Mouse (Mus musculus) heart, adult 2 months (tissue): ENCODE measurements around the gene Tuba1c. TPM values are rescaled to one million over a fixed set of nuclear protein-coding genes. Genes with fewer than 3 reads are reported as not detected.

ENCODE experiments used
- DNase-seq, 2 experiments: peaks; one replicate each; pipeline ENCODE4 v3.0.0; 2021
- H3K27ac ChIP-seq: fragments of 200-600 bp; 2 replicates; pipeline ENCODE4 v1.8.1; 2022
- H3K27me3 ChIP-seq: fragments of 200-500 bp; 2 replicates; pipeline ENCODE4 v1.6.1; 2012; ENCODE audit warnings: mild to moderate bottlenecking, low read length, inconsistent platforms, mixed read lengths; ENCODE audit not compliant: control insufficient read depth, insufficient read depth
- H3K36me3 ChIP-seq: fragments of 200-500 bp; 2 replicates; pipeline ENCODE4 v1.6.1; 2012; ENCODE audit warnings: low read length, inconsistent platforms; ENCODE audit not compliant: control insufficient read depth, insufficient read depth
- H3K4me1 ChIP-seq: fragments of 200-500 bp; 2 replicates; pipeline ENCODE4 v1.6.1; 2011; ENCODE audit warnings: low read length; ENCODE audit not compliant: control insufficient read depth, insufficient read depth
- H3K4me3 ChIP-seq: fragments of 200-600 bp; 2 replicates; pipeline ENCODE4 v1.8.1; 2022
- H3K79me2 ChIP-seq: fragments of 200-500 bp; replicated peaks from 2 replicates; pipeline ENCODE4 v1.6.1; 2012; ENCODE audit warnings: mild to moderate bottlenecking, inconsistent platforms, low read length, moderate library complexity, mixed read lengths; ENCODE audit not compliant: control insufficient read depth, insufficient read depth
- H3K9ac ChIP-seq: fragments of 200-500 bp; 2 replicates; pipeline ENCODE4 v1.6.1; 2012; ENCODE audit warnings: low read depth, mild to moderate bottlenecking, control low read depth, inconsistent platforms, low read length, mixed read lengths
- CTCF ChIP-seq: fragments of 200-600 bp; IDR thresholded peaks from 2 replicates; pipeline ENCODE4 v1.8.1; 2022; ENCODE audit warnings: antibody characterized with exemption, mild to moderate bottlenecking, moderate library complexity
- EP300 ChIP-seq: fragments of 200-500 bp; IDR thresholded peaks from 2 replicates; pipeline ENCODE4 v1.6.1; 2011; ENCODE audit warnings: low read depth, low read length, control low read depth; ENCODE audit not compliant: insufficient read depth
- POLR2A ChIP-seq: fragments of 200-500 bp; IDR thresholded peaks from 2 replicates; pipeline ENCODE4 v1.6.1; 2011; ENCODE audit warnings: mild to moderate bottlenecking, low read depth, low read length, control low read depth; ENCODE audit not compliant: insufficient read depth
- WGBS: fragments of 180-500 bp; shearing (Covaris S2); methylation state at CpG from one replicate; pipeline ENCODE4 v1.1.7; 2018; 5-methylcytosine and 5-hydroxymethylcytosine counted together
- intact Hi-C: fragments of 180-260 bp; cut with DNase I; formaldehyde crosslinking; loops from one replicate; pipeline ENCODE4 v1.15.1; 2025
- polyA plus RNA-seq: library from polyadenylated mRNA; depleted of rRNA; stranded (reverse); fragments of >200 nt; gene quantifications from 2 replicates; pipeline ENCODE4 v1.2.3, GENCODE M21; 2012
- total RNA-seq, 2 experiments: library from RNA; stranded (reverse); gene quantifications; 2 replicates each; pipeline ENCODE4 v1.2.3; 2021

The Tuba1c gene
- total and polyA plus RNA-seq, 3 experiments = 30.1 to 58.6 (median 39.0) TPM

DNA sequence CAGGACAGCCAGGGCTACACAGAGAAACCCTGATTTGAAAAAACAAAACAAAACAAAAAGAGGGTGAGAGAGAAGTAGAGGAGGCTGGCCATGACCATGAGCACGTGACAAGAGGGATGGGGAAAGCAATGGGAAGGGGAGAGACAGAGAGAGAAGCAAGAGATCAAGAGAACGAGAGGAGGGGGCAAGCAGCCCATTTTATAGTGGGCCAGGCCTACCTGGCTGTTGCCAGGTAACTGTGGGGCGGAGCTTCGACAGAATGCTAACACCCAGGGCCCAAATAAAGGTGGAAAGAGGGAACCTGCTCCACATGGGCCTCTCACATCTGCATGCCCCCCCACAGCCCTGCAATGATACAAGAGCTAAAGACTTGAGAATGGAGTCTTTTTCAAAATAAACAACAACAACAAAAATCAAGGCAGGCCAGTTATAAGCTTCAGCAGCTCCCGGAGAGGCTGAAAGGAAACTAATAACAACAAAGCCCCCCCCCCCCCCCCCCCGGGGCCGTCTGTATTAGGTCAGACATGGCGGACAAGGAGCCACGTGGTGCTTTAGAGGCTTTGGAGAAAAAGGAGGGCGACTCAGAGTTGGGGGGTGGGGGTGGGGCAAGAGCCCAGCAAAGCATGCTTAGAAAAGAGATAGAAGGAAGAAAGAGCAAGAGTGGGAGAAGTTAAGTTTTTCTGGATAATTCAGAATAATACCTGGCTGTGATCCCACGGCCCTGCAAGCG is 39.8 kb upstream of the Tuba1c start:
- H3K27ac ChIP-seq = peak overlapping the region; percentile 49; the same call in 1 of the 2 replicates
- peaks cover 12% of the 10 kb centered on the region for H3K4me1 ChIP-seq
- no peaks in the 10 kb centered on the region for H3K27me3 ChIP-seq
- intact Hi-C loops = no loop called here
- H3K9ac ChIP-seq = no peak overlapping the region
- no peak for DNase-seq
- H3K36me3 ChIP-seq = no peaks in the 10 kb centered on the region; the same call in 1 of the 2 replicates
- H3K79me2 ChIP-seq = no peaks in the 10 kb centered on the region
- no peak overlapping the region for H3K4me3 ChIP-seq
- TF ChIP-seq CTCF = no peak
- TF ChIP-seq POLR2A = no peak
- TF ChIP-seq EP300 = no peak
- WGBS = 45% methylated on average over 11 of the region's 12 CpGs

DNA sequence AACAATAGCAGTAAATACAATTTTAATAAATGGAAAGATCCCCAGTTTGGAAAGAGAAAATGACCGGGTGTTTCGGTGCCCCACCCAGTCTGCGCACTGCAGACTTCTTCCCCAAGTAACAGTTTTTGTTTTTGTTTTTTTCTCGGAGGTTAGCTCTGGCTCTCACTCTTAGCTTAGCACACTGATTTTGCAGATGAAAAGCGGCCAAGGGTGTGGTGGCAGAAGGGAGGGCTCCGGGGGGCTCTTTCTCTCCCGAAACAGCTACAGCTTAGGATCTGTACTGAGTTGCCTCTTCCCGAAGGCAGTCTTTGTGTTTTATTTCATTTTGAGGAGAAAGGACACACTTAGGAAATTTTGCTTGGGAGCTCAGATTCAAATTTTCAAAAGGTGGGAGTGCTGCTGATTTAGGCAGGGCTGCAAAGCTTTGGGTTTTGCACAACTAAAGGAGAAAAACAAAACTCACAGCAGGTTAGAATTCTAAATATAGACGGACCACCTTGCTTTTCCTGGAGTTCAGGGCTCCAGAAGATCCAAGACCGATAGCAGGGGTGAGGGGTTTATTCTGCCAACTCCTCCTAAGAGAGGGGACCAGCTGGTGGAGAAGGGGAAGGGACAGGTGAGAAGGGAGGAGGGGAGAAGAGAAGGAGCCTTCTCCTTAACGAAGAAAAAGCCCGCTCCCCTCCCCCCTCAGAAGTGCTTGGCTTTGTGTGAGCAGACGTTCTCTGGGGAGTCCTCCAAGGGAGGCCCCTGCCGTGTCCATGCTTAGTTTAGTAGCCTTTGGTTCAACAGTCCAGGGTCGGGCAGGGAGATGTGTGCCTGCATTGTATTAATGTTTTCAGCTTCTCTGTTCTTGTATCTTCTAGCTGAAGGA is 38.8 kb upstream of the Tuba1c start:
- no peak overlapping the region for H3K4me3 ChIP-seq

DNA sequence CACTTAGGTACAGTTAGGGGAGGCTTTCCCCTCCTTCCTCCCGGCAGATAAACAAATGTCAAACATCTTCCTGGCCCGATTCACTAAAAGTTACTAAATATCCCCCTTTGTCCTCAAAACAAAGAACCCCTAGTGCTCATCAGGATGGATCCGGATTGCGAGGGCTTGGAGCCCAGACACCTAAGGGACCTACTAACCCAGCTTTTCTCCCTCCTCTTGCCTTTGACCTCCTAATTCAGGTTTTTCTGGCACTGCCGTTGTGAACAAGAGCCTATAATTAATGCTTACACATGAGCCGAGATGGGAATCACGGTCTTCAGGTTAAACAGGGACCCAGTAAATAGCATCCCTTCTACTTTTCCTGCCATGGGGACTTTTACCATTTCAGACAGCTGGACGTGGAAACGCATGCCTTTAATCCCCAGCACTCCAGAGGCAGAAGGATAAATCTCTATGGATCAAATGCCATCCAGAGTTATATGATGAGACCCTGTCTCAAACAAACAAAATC is 38.1 kb upstream of the Tuba1c start:
- Histone ChIP-seq H3K4me3 (no peak overlapping the region), H3K4me1 (peaks cover 11% of the 10 kb centered on the region), H3K27ac (peak overlapping the region; percentile 49; the same call in 1 of the 2 replicates), H3K36me3 (no peaks in the 10 kb centered on the region; the same call in 1 of the 2 replicates), H3K27me3 (no peaks in the 10 kb centered on the region), H3K9ac (no peak overlapping the region), H3K79me2 (no peaks in the 10 kb centered on the region)
- no peak for DNase-seq
- WGBS = 60% methylated on average over 9 of the region's 9 CpGs
- intact Hi-C loops = loop anchor here (2.0 kb wide), 1 partner anchor 39 kb away; the partner anchor contains the start of genes Gm49450 and Tuba1a
- TF ChIP-seq CTCF (no peak), POLR2A (no peak)

More for the DNA sequence above, 38.8 kb upstream of the Tuba1c start:
- Histone ChIP-seq H3K79me2 (no peaks in the 10 kb centered on the region), H3K36me3 (no peaks in the 10 kb centered on the region; the same call in 1 of the 2 replicates), H3K27me3 (no peaks in the 10 kb centered on the region), H3K9ac (peak overlapping the region; percentile 12; the same call in 1 of the 2 replicates), H3K27ac (peak overlapping the region; percentile 49), H3K4me1 (peaks cover 12% of the 10 kb centered on the region)
- intact Hi-C loops = no loop called here
- peak in 1 of 2 experiments; percentile 29 for DNase-seq
- WGBS = 45% methylated on average over 15 of the region's 15 CpGs
- TF ChIP-seq CTCF (no peak), POLR2A (0 out of 2 replicates have a peak, but pooled peaks have one; percentile 15)

GRCm38 (mm10) chr15:98992086-98992912 is 37.4 kb upstream of the Tuba1c start:
- peak; percentile 61 to 69 for DNase-seq
- Histone ChIP-seq H3K79me2 (no peaks in the 10 kb centered on the region), H3K4me1 (peaks cover 9% of the 10 kb centered on the region), H3K27ac (peak overlapping the region; percentile 99), H3K36me3 (no peaks in the 10 kb centered on the region), H3K4me3 (peak overlapping the region; percentile 43), H3K9ac (peak overlapping the region; percentile 66), H3K27me3 (no peaks in the 10 kb centered on the region)
- intact Hi-C loops = loop anchor here (2.0 kb wide), 1 partner anchor 39 kb away; the partner anchor contains the start of genes Gm49450 and Tuba1a
- WGBS = 27% methylated on average over 17 of the region's 17 CpGs
- no peak for TF ChIP-seq EP300
- TF ChIP-seq POLR2A = no peak; the same call in 1 of the 2 replicates
- TF ChIP-seq CTCF = no peak

DNA sequence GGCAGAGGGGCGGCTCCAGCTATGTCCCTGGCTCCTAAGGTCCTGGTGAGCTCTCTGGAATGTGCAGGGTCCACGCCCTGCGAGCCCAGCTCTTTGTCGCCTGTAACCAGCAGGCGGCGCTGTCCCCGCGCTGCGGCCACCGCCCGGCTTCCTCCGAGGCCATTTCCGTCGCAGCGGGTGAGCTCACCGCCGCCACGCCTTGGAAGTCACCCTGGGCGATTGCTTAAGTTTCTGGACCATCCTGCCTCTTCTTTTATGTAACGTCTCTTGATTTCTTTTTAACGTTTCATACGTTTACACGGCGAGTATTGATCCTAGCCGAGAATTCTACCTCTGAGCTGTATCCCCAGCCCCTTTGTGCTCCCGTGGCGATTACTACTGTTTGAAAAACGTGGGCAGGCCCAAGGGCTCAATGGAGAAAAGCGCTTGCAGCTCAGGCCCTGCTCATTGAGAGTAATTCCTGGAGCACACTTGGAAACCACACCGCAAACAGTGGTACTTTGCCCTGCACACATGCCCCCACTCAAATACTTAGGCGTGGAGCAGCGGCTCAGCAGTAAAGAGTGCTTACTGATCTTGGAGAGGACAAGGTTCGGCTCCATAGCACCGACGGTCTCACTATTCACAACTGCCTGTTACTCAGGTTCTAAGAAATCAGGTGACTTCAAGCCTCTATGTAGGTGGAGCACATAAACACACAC is 36.4 kb upstream of the Tuba1c start:
- WGBS = 3% methylated on average over 35 of the region's 35 CpGs
- intact Hi-C loops = loop anchor here (1.0 to 2.0 kb wide), 5 partner anchors 8 to 116 kb away; partner anchors contain the start of genes Gm49450, Tuba1a and Tuba1b
- peak; percentile 97 to 98 for DNase-seq
- H3K36me3 ChIP-seq = no peaks in the 10 kb centered on the region
- H3K9ac ChIP-seq = peak overlapping the region; percentile 72
- H3K79me2 ChIP-seq = no peaks in the 10 kb centered on the region
- H3K4me1 ChIP-seq = peaks cover 9% of the 10 kb centered on the region
- peak overlapping the region; percentile 99 for H3K27ac ChIP-seq
- TF ChIP-seq EP300 = peak; percentile 91
- TF ChIP-seq POLR2A = peak; percentile 86
- TF ChIP-seq CTCF = no peak; the same call in 1 of the 2 replicates
- no peaks in the 10 kb centered on the region for H3K27me3 ChIP-seq
- peak overlapping the region; percentile 43 for H3K4me3 ChIP-seq
